13 mouse cellular contexts compared by ENCODE assay signal in the genomic region with DNA sequence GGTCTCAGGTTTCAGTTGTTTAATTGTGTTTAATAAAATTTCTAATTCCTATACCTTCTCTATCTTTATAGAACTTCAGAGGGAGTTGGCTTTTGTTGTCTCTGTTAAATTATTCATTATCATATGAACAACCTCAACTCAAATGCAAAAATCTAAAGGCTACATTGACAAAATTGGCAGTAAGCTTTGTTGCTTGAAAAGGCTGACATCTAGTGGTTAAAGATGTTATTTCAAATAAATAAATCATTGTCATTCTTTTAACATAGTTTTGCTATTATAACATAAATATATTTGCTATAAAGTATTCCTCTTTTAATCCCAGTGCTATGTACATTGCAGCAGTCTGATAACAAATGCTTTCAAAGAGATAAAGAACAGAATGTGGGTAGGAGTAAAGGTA.
DNase-seq lines count a peak whose midpoint lies in the region; ATAC-seq and TF ChIP-seq lines count a peak whose summit lies in the region.
"Had no signal": no experiment of that assay in that cellular context is flagged by ENCODE, and none has a peak within 500 bp of the region (broad histone marks: within the 10 kb centered on the region; RNA-seq: fewer than 3 reads in every experiment).

No protein-coding gene starts in this region.

- ATAC-seq in intestine, postnatal 0 days, result no peak
- ATAC-seq in intestine, embryonic 16.5 days, result no peak
- no peak for ATAC-seq in kidney, embryonic 14.5 days (ENCODE audit: low FRiP score, low TSS enrichment)
- ATAC-seq: intestine, embryonic 15.5 days had no signal

- H3K27ac ChIP-seq in intestine, postnatal 0 days (ENCODE audit: low read depth, low read length), result no peak overlapping the region
- H3K27ac ChIP-seq in intestine, embryonic 16.5 days (ENCODE audit: low read length), result no peak overlapping the region
- H3K27ac ChIP-seq in kidney, embryonic 14.5 days (ENCODE audit: low read depth, low read length), result no peak overlapping the region
- H3K27ac ChIP-seq: intestine, embryonic 15.5 days had no signal

- H3K4me1 ChIP-seq in intestine, postnatal 0 days (replicated peaks; ENCODE audit: control insufficient read depth, insufficient read depth, low read length), result no peaks in the 10 kb centered on the region
- no peaks in the 10 kb centered on the region for H3K4me1 ChIP-seq in intestine, embryonic 16.5 days (ENCODE audit: control insufficient read depth, insufficient read depth, low read length)
- no peaks in the 10 kb centered on the region for H3K4me1 ChIP-seq in kidney, embryonic 14.5 days (ENCODE audit: control insufficient read depth, insufficient read depth, low read length)
- H3K4me1 ChIP-seq: intestine, embryonic 15.5 days had no signal

- no peaks in the 10 kb centered on the region for H3K9me3 ChIP-seq in intestine, postnatal 0 days (ENCODE audit: control insufficient read depth)
- no peaks in the 10 kb centered on the region for H3K9me3 ChIP-seq in intestine, embryonic 16.5 days (ENCODE audit: control insufficient read depth, low read length)
- no peaks in the 10 kb centered on the region for H3K9me3 ChIP-seq in kidney, embryonic 14.5 days (ENCODE audit: control insufficient read depth, low read length)
- H3K9me3 ChIP-seq: intestine, embryonic 15.5 days had no signal

- no peak overlapping the region for H3K9ac ChIP-seq in intestine, postnatal 0 days (ENCODE audit: low read depth, low read length)
- H3K9ac ChIP-seq in intestine, embryonic 16.5 days (ENCODE audit: low read depth, low read length), result no peak overlapping the region
- no peak overlapping the region for H3K9ac ChIP-seq in kidney, embryonic 14.5 days (ENCODE audit: low read depth, low read length)
- H3K9ac ChIP-seq: intestine, embryonic 15.5 days had no signal

- H3K27me3 ChIP-seq in intestine, postnatal 0 days (replicated peaks; ENCODE audit: control insufficient read depth, insufficient read depth, low read length), result no peaks in the 10 kb centered on the region
- H3K27me3 ChIP-seq in intestine, embryonic 16.5 days (replicated peaks; ENCODE audit: control insufficient read depth, insufficient read depth, low read length), result no peaks in the 10 kb centered on the region
- H3K27me3 ChIP-seq in kidney, embryonic 14.5 days (ENCODE audit: control insufficient read depth, insufficient read depth, low read length), result no peaks in the 10 kb centered on the region
- H3K27me3 ChIP-seq: intestine, embryonic 15.5 days had no signal

- DNase-seq in embryo, embryonic 10.5 days (ENCODE audit: low spot score), result peak; percentile 8
- DNase-seq in embryo, embryonic 9.5 days (ENCODE audit: extremely low spot score), result no peak
- peak; percentile 22 for DNase-seq in 3T3-L1 (ENCODE audit: low read depth, low spot score)
- peak; percentile 21 for DNase-seq in brain, adult 2 months (ENCODE audit: low read depth, low spot score)
- DNase-seq in gastrocnemius, adult 18-20 months (ENCODE audit: low spot score), result no peak
- DNase-seq: B cell, adult 2 months; cerebellum, adult 18-20 months; gastrocnemius, postnatal 10 days; heart, postnatal 36 days had no signal

- peak; percentile 61 for TF ChIP-seq CTCF in intestine, postnatal 0 days (IDR thresholded peaks at IDR 0.05; ENCODE audit: low read depth)

- no peak overlapping the region for H3K4me2 ChIP-seq in intestine, postnatal 0 days (replicated peaks; ENCODE audit: low read depth)
- no peak overlapping the region for H3K4me2 ChIP-seq in intestine, embryonic 16.5 days (ENCODE audit: low read depth, low read length)
- no peak overlapping the region for H3K4me2 ChIP-seq in kidney, embryonic 14.5 days (replicated peaks; ENCODE audit: low read depth, low read length)
- H3K4me2 ChIP-seq: intestine, embryonic 15.5 days had no signal

- no peaks in the 10 kb centered on the region for H3K36me3 ChIP-seq in intestine, postnatal 0 days (ENCODE audit: control insufficient read depth, insufficient read depth)
- no peaks in the 10 kb centered on the region for H3K36me3 ChIP-seq in intestine, embryonic 16.5 days (ENCODE audit: control insufficient read depth, insufficient read depth, low read length)
- H3K36me3 ChIP-seq in kidney, embryonic 14.5 days (ENCODE audit: control insufficient read depth, insufficient read depth, low read length), result no peaks in the 10 kb centered on the region
- H3K36me3 ChIP-seq: intestine, embryonic 15.5 days had no signal

- no peak overlapping the region for H3K4me3 ChIP-seq in intestine, postnatal 0 days (ENCODE audit: low read depth, low read length)
- H3K4me3 ChIP-seq in intestine, embryonic 16.5 days (ENCODE audit: low read length), result no peak overlapping the region
- no peak overlapping the region for H3K4me3 ChIP-seq in kidney, embryonic 14.5 days (ENCODE audit: low read length)
- H3K4me3 ChIP-seq: intestine, embryonic 15.5 days had no signal

Comparison
In these comparisons a context has a peak if more than half of its experiments do, and no peak if none do; other contexts are left out.
1. DNase-seq: peak in embryo, embryonic 10.5 days (single experiment), 3T3-L1 (single experiment) and brain, adult 2 months (single experiment); none in embryo, embryonic 9.5 days (single experiment) and gastrocnemius, adult 18-20 months (single experiment).